Mouse (Mus musculus) intestine, embryonic 15.5 days (tissue): Measurements from ENCODE around the gene Slc36a3. TPM values are rescaled to one million over a fixed set of nuclear protein-coding genes. Genes with fewer than 3 reads are reported as not detected.
A peak's percentile ranks its signal among the peaks of the same experiment; 100 is the strongest.
"Not testable (repeated sequence)": the region's sequence is repeated elsewhere in the genome, so short reads cannot be mapped to it uniquely, and the experiment has no call there.

Experiments
- ATAC-seq: fragments of 200-750 bp; cut with Nextera tagmentation; 2 replicates; pipeline ENCODE4 v1.8.0; 2017; ENCODE audit warnings: moderate TSS enrichment, moderate library complexity
- H3K27ac ChIP-seq: fragments of 300-500 bp; sonication (generic); 2 replicates; pipeline ENCODE4 v1.5.1; 2015; ENCODE audit warnings: mild to moderate bottlenecking, inconsistent platforms
- H3K27me3 ChIP-seq: fragments of 300-500 bp; sonication (generic); replicated peaks from 2 replicates; pipeline ENCODE4 v1.6.1; 2015; ENCODE audit warnings: inconsistent platforms
- H3K36me3 ChIP-seq: fragments of 300-500 bp; sonication (generic); 2 replicates; pipeline ENCODE4 v1.6.1; 2015; ENCODE audit warnings: inconsistent platforms
- H3K4me1 ChIP-seq: fragments of 300-500 bp; sonication (generic); replicated peaks from 2 replicates; pipeline ENCODE4 v1.6.1; 2015; ENCODE audit warnings: inconsistent platforms
- H3K4me2 ChIP-seq: fragments of 300-500 bp; sonication (generic); replicated peaks from 2 replicates; pipeline ENCODE4 v1.6.1; 2015; ENCODE audit warnings: mild to moderate bottlenecking, inconsistent platforms
- H3K4me3 ChIP-seq: fragments of 300-500 bp; sonication (generic); replicated peaks from 2 replicates; pipeline ENCODE4 v1.5.1; 2015; ENCODE audit warnings: inconsistent platforms
- H3K9ac ChIP-seq: fragments of 300-500 bp; sonication (generic); 2 replicates; pipeline ENCODE4 v1.6.1; 2015; ENCODE audit warnings: inconsistent platforms
- H3K9me3 ChIP-seq: fragments of 300-500 bp; sonication (generic); 2 replicates; pipeline ENCODE4 v1.6.1; 2016; ENCODE audit warnings: inconsistent platforms
- WGBS: fragments of 180-500 bp; shearing (Covaris S2); methylation state at CpG from one replicate; pipeline ENCODE4 v1.1.7; 2015; 5-methylcytosine and 5-hydroxymethylcytosine counted together
- polyA plus RNA-seq: library from polyadenylated mRNA; unstranded; fragments of >200 nt; fragmentation: Nextera tagmentation; extraction: Ambion mirVana; gene quantifications from 2 replicates; pipeline ENCODE4 v1.2.1, GENCODE M21; 2015

Gene Slc36a3
- polyA plus RNA-seq, 1 experiment from 2014 or later = not detected

DNA sequence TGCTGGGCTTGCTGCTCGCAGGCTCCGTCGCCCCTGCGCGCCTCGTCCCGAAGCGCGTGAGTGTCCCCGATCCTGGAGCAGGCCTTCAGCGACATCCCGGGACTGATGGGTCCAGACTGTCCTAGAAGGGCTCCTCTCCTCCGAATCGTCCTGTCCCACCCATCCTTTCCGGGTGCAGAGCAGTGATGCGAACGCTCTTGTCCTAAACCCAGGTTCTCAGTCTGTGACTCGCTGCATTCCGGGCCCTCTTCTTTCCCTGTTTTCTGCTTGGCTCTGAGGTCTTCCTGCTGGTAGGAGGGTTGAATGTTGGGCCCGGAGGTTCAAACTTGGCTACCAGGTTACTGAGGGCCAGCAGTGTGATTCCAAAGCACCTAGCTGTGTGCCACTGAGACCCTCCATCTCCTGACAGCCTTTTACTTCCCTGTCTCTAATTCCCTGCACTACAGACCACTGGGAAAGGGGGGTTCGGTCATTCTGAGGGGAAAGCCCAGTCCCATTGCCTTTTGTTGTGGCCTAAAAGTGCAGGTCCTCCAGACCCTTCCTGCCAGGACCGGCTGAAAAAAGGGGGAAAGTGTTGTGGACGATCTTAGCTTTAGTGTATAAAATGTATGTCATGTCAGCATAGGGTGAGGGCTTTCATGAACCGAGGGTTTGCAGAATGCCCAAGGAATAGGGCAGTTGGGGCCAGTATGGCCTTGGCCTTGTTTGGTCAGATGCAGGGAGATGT, 53.2 kb downstream of the Slc36a3 start:
- ATAC-seq = no peak; the same call in 1 of the 2 replicates
- WGBS = 16% methylated on average over 24 of the region's 24 CpGs

DNA sequence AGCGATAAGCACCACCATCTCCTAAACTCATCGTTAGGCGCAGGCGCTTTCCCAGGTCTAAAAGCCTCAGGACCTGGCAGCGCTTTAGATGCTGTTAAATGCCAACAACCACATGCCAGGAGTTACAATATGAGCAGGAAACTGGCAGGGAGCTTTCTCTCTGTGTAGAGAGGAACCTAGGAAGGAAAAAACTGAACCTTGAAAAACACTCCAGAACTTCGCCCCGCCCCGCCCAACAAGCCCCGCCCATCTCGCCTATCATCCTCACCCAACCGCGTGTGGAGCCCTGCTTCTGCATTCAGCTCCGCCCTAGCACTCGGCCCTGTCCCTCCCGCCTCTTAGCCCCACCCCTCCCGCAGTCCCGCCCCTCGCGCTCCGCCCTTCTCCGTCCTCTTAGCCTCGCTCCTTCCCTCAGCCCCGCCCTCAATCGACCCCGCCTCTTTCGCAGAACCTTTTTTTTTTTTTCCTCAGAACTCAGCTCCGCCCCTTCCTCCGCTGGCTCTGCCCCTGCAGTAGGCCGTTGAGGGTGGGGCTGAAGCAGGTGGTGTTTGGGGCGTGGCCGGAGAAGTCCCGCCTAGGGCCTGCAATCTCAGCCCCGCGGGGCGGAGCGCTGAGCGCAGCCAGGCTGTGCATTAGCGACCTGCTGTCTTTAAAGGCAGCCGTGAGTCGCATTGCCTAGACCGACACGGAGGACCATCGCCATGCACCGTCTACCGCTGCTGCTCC, 53.9 kb downstream of the Slc36a3 start, which contains the start of gene Gm2a:
TSS of gene Gm2a (plus strand) at position 653 of the 726 bp plus-strand sequence.
- ATAC-seq = peak; percentile 97
- Histone ChIP-seq H3K27ac (peak within 1 kb of the TSS; percentile 78), H3K4me1 (peaks cover 5% of the 10 kb centered on the region; the same call in 1 of the 2 replicates), H3K9me3 (no peaks in the 10 kb centered on the region), H3K27me3 (no peaks in the 10 kb centered on the region), H3K9ac (peak within 1 kb of the TSS; percentile 59), H3K4me2 (peak within 1 kb of the TSS; percentile 83), H3K36me3 (no peaks in the 10 kb centered on the region), H3K4me3 (peak within 1 kb of the TSS; percentile 55)
- WGBS = 2% methylated on average over 45 of the region's 45 CpGs

More for the DNA sequence above, 53.2 kb downstream of the Slc36a3 start:
- peak overlapping the region; percentile 55 for H3K4me3 ChIP-seq
- H3K9me3 ChIP-seq = no peaks in the 10 kb centered on the region
- peaks cover 5% of the 10 kb centered on the region; the same call in 1 of the 2 replicates for H3K4me1 ChIP-seq
- peak overlapping the region; percentile 59 for H3K9ac ChIP-seq
- no peaks in the 10 kb centered on the region for H3K36me3 ChIP-seq
- H3K27ac ChIP-seq = peak overlapping the region; percentile 30; the same call in 1 of the 2 replicates
- no peaks in the 10 kb centered on the region for H3K27me3 ChIP-seq
- peak overlapping the region; percentile 83 for H3K4me2 ChIP-seq

DNA sequence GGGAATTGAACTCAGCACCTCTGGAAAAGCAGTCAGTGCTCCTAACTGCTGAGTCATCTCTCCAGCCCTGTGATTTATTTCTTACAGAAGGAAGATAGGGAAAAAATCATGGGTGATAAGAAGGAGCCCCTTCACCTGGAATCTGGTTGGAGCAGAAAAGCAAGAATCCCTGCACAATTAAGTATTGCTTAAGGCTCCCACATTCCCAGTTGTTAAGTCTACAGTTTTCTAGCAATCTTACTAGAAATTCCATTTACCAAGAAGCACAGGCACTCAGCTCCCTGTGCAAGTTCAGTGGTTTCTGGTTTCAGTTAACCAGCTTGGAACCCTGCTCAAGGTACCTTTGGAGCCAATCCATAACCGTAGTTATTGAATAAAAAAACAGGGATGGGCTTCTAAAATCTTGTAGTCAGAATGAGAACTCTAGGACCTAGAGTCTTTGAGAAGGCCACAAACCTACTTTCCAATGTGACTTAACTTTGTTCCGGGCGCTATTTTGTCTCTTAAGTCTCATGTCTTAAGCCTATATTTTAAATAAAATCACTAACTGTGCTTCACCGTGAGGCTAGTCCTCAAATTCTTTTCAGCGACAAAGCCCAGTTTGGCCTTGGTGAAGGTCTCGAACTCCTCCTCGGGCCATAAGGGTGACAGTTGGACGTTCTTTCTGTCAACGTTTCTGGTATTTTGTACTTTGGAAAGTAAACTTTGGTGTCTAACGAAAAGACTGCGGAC, 54.6 kb downstream of the Slc36a3 start:
- Histone ChIP-seq H3K4me1 (peaks cover 5% of the 10 kb centered on the region; the same call in 1 of the 2 replicates), H3K9ac (no peak overlapping the region), H3K4me3 (peak overlapping the region; percentile 36), H3K9me3 (no peaks in the 10 kb centered on the region), H3K27ac (peak overlapping the region; percentile 78), H3K4me2 (peak overlapping the region; percentile 83), H3K27me3 (no peaks in the 10 kb centered on the region), H3K36me3 (no peaks in the 10 kb centered on the region)
- WGBS = 25% methylated on average over 11 of the region's 11 CpGs
- ATAC-seq = no peak

DNA sequence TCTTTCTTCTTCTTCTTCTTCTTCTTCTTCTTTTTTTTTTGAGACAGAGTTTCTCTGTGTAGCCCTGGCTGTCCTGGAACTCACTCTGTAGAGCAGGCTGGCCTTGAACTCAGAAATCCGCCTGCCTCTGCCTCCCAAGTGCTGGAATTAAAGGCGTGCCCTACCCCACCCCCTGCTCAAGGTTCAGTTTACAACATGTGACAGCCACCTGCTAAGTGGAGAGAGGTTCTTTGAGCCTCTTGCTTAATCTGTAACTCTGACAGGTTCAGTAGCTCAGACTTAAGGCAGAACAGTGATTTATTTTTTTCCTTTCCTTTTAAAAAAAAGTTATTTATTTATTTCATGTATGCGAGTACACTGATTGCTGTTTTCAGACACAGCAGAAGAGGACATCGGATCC, 55.2 kb downstream of the Slc36a3 start:
- not testable (repeated sequence) for ATAC-seq, H3K9me3 ChIP-seq, H3K4me3 ChIP-seq, H3K27me3 ChIP-seq, H3K4me1 ChIP-seq, H3K27ac ChIP-seq, H3K36me3 ChIP-seq, H3K4me2 ChIP-seq, H3K9ac ChIP-seq
- 82% methylated on average over 4 of the region's 4 CpGs for WGBS

DNA sequence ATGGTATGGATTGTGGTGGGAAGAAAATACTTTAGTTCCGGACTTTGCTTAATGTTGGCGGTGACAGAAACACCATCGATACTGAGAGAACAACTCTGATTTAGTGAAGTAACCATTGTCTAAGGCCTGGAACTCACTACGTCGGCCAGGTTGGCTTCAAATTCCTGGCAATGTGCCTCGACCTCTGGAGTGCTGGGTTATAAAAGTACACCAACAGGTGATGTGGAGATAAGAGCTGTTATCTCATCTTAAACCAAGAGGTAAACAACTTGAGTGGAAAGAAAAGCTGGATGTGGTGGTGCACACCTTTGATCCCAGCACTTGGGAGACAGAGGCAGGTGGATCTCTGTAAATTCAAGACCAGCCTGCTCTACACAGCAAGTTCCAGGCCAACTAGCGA, 58.4 kb downstream of the Slc36a3 start:
- Histone ChIP-seq H3K27ac (no peak overlapping the region), H3K9me3 (no peaks in the 10 kb centered on the region), H3K9ac (no peak overlapping the region), H3K36me3 (no peaks in the 10 kb centered on the region), H3K4me2 (no peak overlapping the region), H3K4me1 (0 out of 2 replicates have a peak, but pooled peaks cover 5% of the 10 kb centered on the region), H3K4me3 (no peak overlapping the region), H3K27me3 (no peaks in the 10 kb centered on the region)
- ATAC-seq = no peak
- WGBS = 74% methylated on average over 7 of the region's 7 CpGs

DNA sequence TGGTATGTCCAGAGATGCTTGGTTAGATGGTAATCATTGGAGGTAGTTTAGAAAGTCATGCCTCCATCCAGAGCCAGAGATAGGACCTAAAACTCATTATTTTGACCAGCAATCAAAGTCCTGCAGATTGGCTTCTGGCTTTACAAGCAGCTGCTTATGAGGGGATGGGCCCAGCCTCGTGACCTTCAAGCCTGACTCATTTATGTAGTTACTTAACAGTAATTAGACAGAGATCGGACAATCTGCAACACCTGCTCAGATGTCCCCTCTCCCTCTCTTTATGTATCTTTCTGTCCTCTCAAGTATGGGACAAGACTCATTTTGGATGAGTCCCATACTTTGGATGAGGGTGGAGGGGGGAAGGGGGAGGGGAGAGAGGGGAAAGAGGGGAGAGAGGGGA, 61.6 kb downstream of the Slc36a3 start:
- Histone ChIP-seq H3K4me1 (no peaks in the 10 kb centered on the region), H3K27me3 (no peaks in the 10 kb centered on the region), H3K36me3 (no peaks in the 10 kb centered on the region), H3K4me2 (no peak overlapping the region), H3K9me3 (no peaks in the 10 kb centered on the region), H3K9ac (no peak overlapping the region), H3K4me3 (no peak overlapping the region), H3K27ac (no peak overlapping the region)
- 66% methylated on average over 2 of the region's 2 CpGs for WGBS
- no peak for ATAC-seq

DNA sequence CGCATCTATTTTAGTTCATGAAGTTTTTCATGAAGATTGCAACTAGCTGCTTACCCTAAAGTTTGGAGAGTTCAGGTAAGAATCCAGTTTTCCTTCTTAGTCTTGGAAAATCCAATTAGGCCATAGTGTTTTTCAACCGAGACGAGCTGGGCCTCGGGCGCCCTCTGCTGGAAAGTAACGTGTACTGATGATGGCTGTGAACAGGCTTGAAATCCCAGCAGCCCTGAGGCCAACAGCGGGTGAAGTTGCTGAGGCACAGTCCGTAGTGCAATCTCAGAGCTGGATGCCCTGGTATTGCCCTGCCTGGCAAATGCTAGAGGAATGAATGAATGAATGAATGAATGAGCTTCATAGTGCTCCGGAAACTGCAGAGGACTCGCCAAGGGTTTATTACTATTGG, 64.5 kb downstream of the Slc36a3 start:
- Histone ChIP-seq H3K4me1 (no peaks in the 10 kb centered on the region), H3K9ac (no peak overlapping the region), H3K4me2 (no peak overlapping the region), H3K27me3 (no peaks in the 10 kb centered on the region), H3K27ac (no peak overlapping the region), H3K9me3 (no peaks in the 10 kb centered on the region), H3K4me3 (no peak overlapping the region), H3K36me3 (no peaks in the 10 kb centered on the region)
- peak; percentile 71 for ATAC-seq
- WGBS = 6% methylated on average over 10 of the region's 10 CpGs

DNA sequence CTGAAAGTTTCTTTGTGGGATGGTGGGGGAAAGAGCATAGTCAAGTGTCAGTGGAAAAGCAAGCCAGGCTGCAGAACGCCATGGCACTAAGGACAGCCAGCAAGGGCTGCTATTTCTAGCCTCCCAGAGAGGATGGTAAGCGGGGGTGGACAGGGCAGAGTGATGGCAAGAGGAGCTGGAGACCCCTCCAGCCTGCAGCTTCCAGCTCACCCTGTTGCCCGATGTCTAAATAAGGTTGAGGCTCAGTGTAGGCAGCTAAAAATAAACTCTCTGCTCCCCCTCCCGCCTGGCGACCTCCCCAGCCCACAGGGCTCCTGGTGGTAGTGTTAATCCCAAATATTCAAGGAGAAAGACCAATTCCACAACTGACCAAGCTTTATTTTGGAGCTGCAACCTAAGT, 66.1 kb downstream of the Slc36a3 start:
- WGBS = 40% methylated on average over 5 of the region's 5 CpGs
- no peak for ATAC-seq

DNA sequence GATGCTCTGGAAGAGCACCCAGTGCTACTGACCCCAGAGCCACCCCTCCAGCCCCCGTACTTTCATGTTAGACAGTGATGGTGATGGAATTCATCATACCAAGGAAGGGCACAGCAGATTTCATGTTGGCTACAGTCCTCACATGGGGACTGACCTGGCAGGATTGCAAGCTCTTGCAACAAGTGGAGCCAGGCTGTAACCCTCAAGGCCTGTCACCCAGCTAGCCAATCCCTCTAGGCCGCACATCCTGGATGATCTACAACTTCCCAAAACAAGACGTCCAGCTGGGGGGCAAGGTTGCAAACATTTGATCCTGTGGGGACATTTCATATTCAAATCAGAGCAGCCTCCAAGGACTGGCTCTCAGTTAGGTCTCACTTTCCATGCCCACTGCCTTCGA, 66.9 kb downstream of the Slc36a3 start:
- Histone ChIP-seq H3K36me3 (no peaks in the 10 kb centered on the region), H3K4me2 (no peak overlapping the region), H3K9ac (no peak overlapping the region), H3K9me3 (no peaks in the 10 kb centered on the region), H3K27me3 (no peaks in the 10 kb centered on the region), H3K27ac (no peak overlapping the region), H3K4me3 (no peak overlapping the region), H3K4me1 (no peaks in the 10 kb centered on the region)
- 71% methylated on average over 4 of the region's 4 CpGs for WGBS
- no peak for ATAC-seq

More for the DNA sequence above, 66.1 kb downstream of the Slc36a3 start:
- Histone ChIP-seq H3K9ac (no peak overlapping the region), H3K4me2 (no peak overlapping the region), H3K4me3 (no peak overlapping the region), H3K27me3 (no peaks in the 10 kb centered on the region), H3K4me1 (no peaks in the 10 kb centered on the region), H3K27ac (no peak overlapping the region), H3K36me3 (no peaks in the 10 kb centered on the region), H3K9me3 (no peaks in the 10 kb centered on the region)

DNA sequence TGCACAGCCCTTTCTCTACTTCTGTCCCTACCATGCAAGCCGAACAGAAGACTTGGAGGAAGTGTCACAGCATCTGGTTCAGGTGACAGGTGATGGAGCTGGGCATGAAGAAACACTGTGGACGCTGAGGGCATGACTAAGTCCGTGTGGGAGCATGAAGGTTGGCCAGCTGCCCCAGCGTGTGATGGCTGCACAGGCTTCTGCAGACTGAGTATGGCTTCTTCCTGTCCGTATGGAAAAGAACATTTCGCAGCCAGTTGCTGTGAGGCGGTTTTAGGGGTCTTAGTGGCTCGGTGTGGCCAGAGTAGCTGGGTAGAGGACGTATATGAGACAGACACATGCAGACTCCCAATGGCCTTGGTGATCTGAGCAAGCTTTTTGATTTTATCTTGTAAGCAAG, 70.3 kb downstream of the Slc36a3 start:
- Histone ChIP-seq H3K27me3 (no peaks in the 10 kb centered on the region), H3K4me3 (no peak overlapping the region), H3K27ac (no peak overlapping the region), H3K9ac (no peak overlapping the region), H3K36me3 (no peaks in the 10 kb centered on the region), H3K9me3 (no peaks in the 10 kb centered on the region), H3K4me1 (peaks cover 5% of the 10 kb centered on the region), H3K4me2 (no peak overlapping the region)
- no peak for ATAC-seq
- WGBS = 85% methylated on average over 9 of the region's 9 CpGs

DNA sequence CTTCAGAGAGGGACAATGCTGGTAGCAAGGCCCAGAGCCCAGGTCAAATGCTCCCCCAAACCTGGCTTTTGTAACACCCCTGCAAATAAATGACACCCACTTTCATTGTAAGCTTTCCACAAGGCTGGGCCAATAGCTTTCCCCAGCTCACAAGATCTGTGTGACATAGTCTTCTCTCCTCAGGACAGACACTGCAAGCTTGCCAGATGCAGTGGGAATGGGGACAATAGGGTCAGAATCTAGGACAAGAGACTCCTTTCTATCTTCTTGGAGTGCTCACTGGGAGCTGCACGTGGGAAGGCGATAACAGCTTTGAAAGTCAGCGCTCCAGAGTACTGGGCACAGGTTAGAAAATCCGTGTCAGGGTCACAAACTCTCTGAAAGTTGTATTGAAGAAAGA, 72.3 kb downstream of the Slc36a3 start:
- Histone ChIP-seq H3K4me2 (no peak overlapping the region), H3K9me3 (no peaks in the 10 kb centered on the region), H3K4me1 (peaks cover 5% of the 10 kb centered on the region), H3K27me3 (no peaks in the 10 kb centered on the region), H3K4me3 (no peak overlapping the region), H3K27ac (no peak overlapping the region), H3K9ac (no peak overlapping the region), H3K36me3 (no peaks in the 10 kb centered on the region)
- ATAC-seq = no peak
- WGBS = 92% methylated on average over 4 of the region's 4 CpGs

DNA sequence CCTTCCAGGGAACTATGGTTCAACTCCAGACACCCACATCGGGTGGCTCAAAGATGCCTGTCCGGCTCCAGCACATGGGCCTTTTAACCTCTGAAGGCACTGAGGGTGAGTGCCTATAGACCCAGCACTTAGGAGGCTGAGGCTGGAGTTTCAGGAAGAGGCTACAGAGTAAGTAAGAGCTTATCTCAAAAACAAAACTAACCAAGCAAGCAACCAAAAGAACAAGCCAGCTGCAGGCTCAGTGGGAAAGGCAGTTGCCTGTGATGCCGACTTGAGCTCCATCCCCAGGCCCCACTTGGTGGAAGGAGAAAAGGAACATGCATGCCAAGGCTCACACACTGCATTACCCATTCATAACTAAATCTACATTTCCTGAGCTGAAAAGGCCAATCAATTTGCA, 73.0 kb downstream of the Slc36a3 start:
- 61% methylated on average over 3 of the region's 3 CpGs for WGBS

More for the DNA sequence above, 73.0 kb downstream of the Slc36a3 start:
- H3K4me3 ChIP-seq = no peak overlapping the region
- no peak for ATAC-seq
- no peak overlapping the region for H3K9ac ChIP-seq
- no peaks in the 10 kb centered on the region for H3K36me3 ChIP-seq
- H3K4me1 ChIP-seq = peaks cover 5% of the 10 kb centered on the region
- no peaks in the 10 kb centered on the region for H3K27me3 ChIP-seq
- peak overlapping the region; percentile 96 for H3K4me2 ChIP-seq
- H3K9me3 ChIP-seq = no peaks in the 10 kb centered on the region
- no peak overlapping the region for H3K27ac ChIP-seq
